10 mouse cellular contexts compared by ENCODE assay signal in the genomic region with DNA sequence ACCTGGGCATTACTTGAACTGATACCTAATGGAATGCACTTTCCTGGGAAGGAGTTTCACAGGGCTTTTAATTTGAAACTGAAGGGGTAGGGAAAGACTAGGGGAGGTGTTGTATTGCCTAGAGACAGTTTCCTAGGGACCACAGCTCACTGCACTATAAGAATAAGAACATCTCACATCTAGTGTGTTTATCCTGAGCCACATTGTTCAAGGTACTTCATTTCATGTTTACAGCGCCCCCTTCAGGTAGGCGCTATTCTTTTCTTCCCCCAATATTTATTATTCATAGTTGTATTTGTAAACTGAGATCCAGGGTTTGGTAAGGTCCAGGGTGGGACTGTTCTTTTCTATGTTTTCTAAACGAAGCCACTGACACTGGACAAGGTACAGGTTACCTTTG. TPM values are rescaled to one million over a fixed set of nuclear protein-coding genes. Genes with fewer than 3 reads are reported as not detected.
DNase-seq lines count a peak whose midpoint lies in the region; ATAC-seq and TF ChIP-seq lines count a peak whose summit lies in the region.
"Had no signal": no experiment of that assay in that cellular context is flagged by ENCODE, and none has a peak within 500 bp of the region (broad histone marks: within the 10 kb centered on the region; RNA-seq: fewer than 3 reads in every experiment).

No protein-coding gene starts in this region.

- H3K27ac ChIP-seq in spleen, adult 2 months (ENCODE audit: insufficient read depth, low read length), result no peak overlapping the region
- no peak overlapping the region for H3K27ac ChIP-seq in lung, embryonic 14.5 days (ENCODE audit: low read depth)
- H3K27ac ChIP-seq: lung, embryonic 15.5 days had no signal

- WGBS in spleen, adult 2 months, result 8% methylated on average over 3 of the region's 3 CpGs
- WGBS in lung, embryonic 14.5 days, result 7% methylated on average over 3 of the region's 3 CpGs

- no peak for TF ChIP-seq POLR2A in spleen, adult 2 months (IDR thresholded peaks at IDR 0.05; ENCODE audit: low read depth, low read length)

- H3K9me3 ChIP-seq in lung, embryonic 14.5 days (ENCODE audit: low read depth, low read length), result no peaks in the 10 kb centered on the region
- H3K9me3 ChIP-seq: lung, embryonic 15.5 days had no signal

- H3K27me3 ChIP-seq in spleen, adult 2 months (ENCODE audit: control insufficient read depth, insufficient read depth, low read length), result no peaks in the 10 kb centered on the region
- no peaks in the 10 kb centered on the region for H3K27me3 ChIP-seq in lung, embryonic 14.5 days (ENCODE audit: insufficient read depth, low read length)
- H3K27me3 ChIP-seq: lung, embryonic 15.5 days had no signal

- no peaks in the 10 kb centered on the region for H3K36me3 ChIP-seq in spleen, adult 2 months (ENCODE audit: control insufficient read depth, insufficient read depth, low read length)
- no peaks in the 10 kb centered on the region for H3K36me3 ChIP-seq in lung, embryonic 14.5 days (ENCODE audit: insufficient read depth)
- H3K36me3 ChIP-seq: lung, embryonic 15.5 days had no signal

- no peak overlapping the region for H3K9ac ChIP-seq in lung, embryonic 14.5 days
- H3K9ac ChIP-seq: lung, embryonic 15.5 days had no signal

- DNase-seq in cerebellum, postnatal 10 days, result peak; percentile 25 to 41
- no peak for DNase-seq in cerebellum, adult 11-12 months
- peak; percentile 33 to 42 for DNase-seq in spleen, adult 2 months (ENCODE audit: low read depth in 1 of 2, low spot score in 2 of 2)
- no peak for DNase-seq in spleen, adult 12 weeks (ENCODE audit: low spot score)
- DNase-seq in lung, embryonic 14.5 days, result peak; percentile 32
- no peak for DNase-seq in ovary, adult 18-20 months (ENCODE audit: low spot score)
- no peak for DNase-seq in testis, postnatal 14 days (ENCODE audit: low spot score)
- DNase-seq in urinary bladder, postnatal 36 days (ENCODE audit: low spot score in 2 of 2), result no peak
- DNase-seq: heart, adult 11 months had no signal

- no peak overlapping the region for H3K4me2 ChIP-seq in lung, embryonic 14.5 days
- H3K4me2 ChIP-seq: lung, embryonic 15.5 days had no signal

- no peak for ATAC-seq in lung, embryonic 14.5 days (ENCODE audit: insufficient read depth)

- TF ChIP-seq CTCF in spleen, adult 2 months (IDR thresholded peaks at IDR 0.05; ENCODE audit: extremely low read depth, insufficient read depth, insufficient read length, insufficient replicate concordance), result no peak
- peak; percentile 44 for TF ChIP-seq CTCF in lung, embryonic 14.5 days (IDR thresholded peaks at IDR 0.05; ENCODE audit: low read depth)

- H3K4me3 ChIP-seq in spleen, adult 2 months (ENCODE audit: extremely low read depth, insufficient read depth, insufficient read length), result no peak overlapping the region
- no peak overlapping the region for H3K4me3 ChIP-seq in lung, embryonic 14.5 days (ENCODE audit: low read depth, low read length)
- H3K4me3 ChIP-seq: lung, embryonic 15.5 days had no signal

- no peaks in the 10 kb centered on the region for H3K4me1 ChIP-seq in spleen, adult 2 months (ENCODE audit: control insufficient read depth, insufficient read depth, insufficient read length)
- no peaks in the 10 kb centered on the region for H3K4me1 ChIP-seq in lung, embryonic 14.5 days (ENCODE audit: insufficient read depth)
- H3K4me1 ChIP-seq: lung, embryonic 15.5 days had no signal

RNA-seq across cellular contexts. Expression of a gene that starts 5.8 kb away (rescaled TPM):
- 0.21 TPM in 2 replicates for polyA plus RNA-seq in spleen, adult 2 months (2012; rRNA removed)
- polyA plus RNA-seq in lung, embryonic 14.5 days (2014; fragmentation: Nextera tagmentation; extraction: Ambion mirVana), result not detected in 2 replicates
- polyA plus RNA-seq: lung, embryonic 15.5 days had no signal

RNA-seq across cellular contexts. Expression of a gene that starts 6.7 kb away (rescaled TPM):
- 272 TPM in 2 replicates for polyA plus RNA-seq in spleen, adult 2 months (2012; rRNA removed)
- polyA plus RNA-seq in lung, embryonic 14.5 days (2014; fragmentation: Nextera tagmentation; extraction: Ambion mirVana), result 458 and 511 TPM in 2 replicates

RNA-seq across cellular contexts. Expression of a gene that starts 14.6 kb away (rescaled TPM):
- 4.1 and 5.1 TPM in 2 replicates for polyA plus RNA-seq in spleen, adult 2 months (2012; rRNA removed)
- 8.1 TPM in 2 replicates for polyA plus RNA-seq in lung, embryonic 14.5 days (2014; fragmentation: Nextera tagmentation; extraction: Ambion mirVana)

RNA-seq across cellular contexts. Expression of a gene that starts 17.6 kb away (rescaled TPM):
- 24.5 and 34.5 TPM in 2 replicates for polyA plus RNA-seq in spleen, adult 2 months (2012; rRNA removed)
- polyA plus RNA-seq in lung, embryonic 14.5 days (2014; fragmentation: Nextera tagmentation; extraction: Ambion mirVana), result 29.8 and 30.4 TPM in 2 replicates

RNA-seq across cellular contexts. Expression of a gene that starts 26.6 kb away (rescaled TPM):
- polyA plus RNA-seq in spleen, adult 2 months (2012; rRNA removed), result 3.7 and 4.7 TPM in 2 replicates
- 9.6 and 11.1 TPM in 2 replicates for polyA plus RNA-seq in lung, embryonic 14.5 days (2014; fragmentation: Nextera tagmentation; extraction: Ambion mirVana)

Comparison
In these comparisons a context has a peak if more than half of its experiments do, and no peak if none do; other contexts are left out.
1. DNase-seq: peak in cerebellum, postnatal 10 days (2 of 2), spleen, adult 2 months (2 of 2) and lung, embryonic 14.5 days (single experiment); none in cerebellum, adult 11-12 months (single experiment), spleen, adult 12 weeks (single experiment), ovary, adult 18-20 months (single experiment), testis, postnatal 14 days (single experiment) and urinary bladder, postnatal 36 days (0 of 2).